Mouse (Mus musculus): ENCODE data around the gene Acsm4.
"Not testable (repeated sequence)": the region's sequence is repeated elsewhere in the genome, so short reads cannot be mapped to it uniquely, and the experiment has no call there.

Gene Acsm4

GRCm38 (mm10) chr7:119689726-119690125 is at the start of gene Acsm4:
Gene Acsm4 (plus strand): TSS chr7:119690026.
- no peak for DNase-seq (ENCODE audit: low read depth)

GRCm38 (mm10) chr7:119642307-119642706 is 47.5 kb upstream of the Acsm4 start:
- DNase-seq (ENCODE audit: low read depth), result no peak

- DNase-seq (ENCODE audit: low read depth), result no peak
These were observed 21.9 kb upstream of the Acsm4 start for GRCm38 (mm10) chr7:119667893-119668292.

- no peak for DNase-seq (ENCODE audit: low read depth)
These were observed 19.4 kb upstream of the Acsm4 start for GRCm38 (mm10) chr7:119670395-119670794.

GRCm38 (mm10) chr7:119670925-119671324 is 18.9 kb upstream of the Acsm4 start:
- DNase-seq (ENCODE audit: low read depth), result peak; percentile 5

GRCm38 (mm10) chr7:119673465-119673864 is 16.4 kb upstream of the Acsm4 start:
- DNase-seq (ENCODE audit: low read depth), result peak; percentile 74

- peak; percentile 32 for DNase-seq (ENCODE audit: low read depth)
These were observed 9.7 kb upstream of the Acsm4 start for GRCm38 (mm10) chr7:119680107-119680506.

- no peak for DNase-seq (ENCODE audit: low read depth)
These were observed 7.1 kb upstream of the Acsm4 start for GRCm38 (mm10) chr7:119682699-119683098.

- DNase-seq (ENCODE audit: low read depth), result no peak
These were observed 2.5 kb downstream of the Acsm4 start for GRCm38 (mm10) chr7:119692302-119692701.

- no peak for DNase-seq (ENCODE audit: low read depth)
These were observed 5.1 kb downstream of the Acsm4 start for GRCm38 (mm10) chr7:119694926-119695325.

GRCm38 (mm10) chr7:119714111-119714510 is 24.3 kb downstream of the Acsm4 start:
- DNase-seq (ENCODE audit: low read depth), result no peak

GRCm38 (mm10) chr7:119720253-119720946 is 30.6 kb downstream of the Acsm4 start, which contains the start of gene Thumpd1:
Gene Thumpd1 (minus strand): TSS chr7:119720798.
- peak; percentile 94 for DNase-seq (ENCODE audit: low read depth)

- DNase-seq (ENCODE audit: low read depth), result no peak
These were observed 31.1 kb downstream of the Acsm4 start for GRCm38 (mm10) chr7:119720947-119721310.

- DNase-seq (ENCODE audit: low read depth), result peak; percentile 5
These were observed 37.8 kb downstream of the Acsm4 start for GRCm38 (mm10) chr7:119727621-119728020.

GRCm38 (mm10) chr7:119731262-119731661 is 41.4 kb downstream of the Acsm4 start:
- DNase-seq (ENCODE audit: low read depth), result peak; percentile 38

- no peak for DNase-seq (ENCODE audit: low read depth)
These were observed 49.1 kb downstream of the Acsm4 start for GRCm38 (mm10) chr7:119738877-119739276.

GRCm38 (mm10) chr7:119739798-119740468 is 50.1 kb downstream of the Acsm4 start:
- DNase-seq (ENCODE audit: low read depth), result not testable (repeated sequence)

GRCm38 (mm10) chr7:119744321-119744720 is 54.5 kb downstream of the Acsm4 start:
- DNase-seq (ENCODE audit: low read depth), result no peak

- DNase-seq (ENCODE audit: low read depth), result no peak
These were observed 56.0 kb downstream of the Acsm4 start for GRCm38 (mm10) chr7:119745869-119746268.

GRCm38 (mm10) chr7:119748761-119749160 is 58.9 kb downstream of the Acsm4 start:
- DNase-seq (ENCODE audit: low read depth), result peak; percentile 9

- DNase-seq (ENCODE audit: low read depth), result no peak
These were observed 60.1 kb downstream of the Acsm4 start for GRCm38 (mm10) chr7:119749942-119750341.

GRCm38 (mm10) chr7:119753696-119754095 is 63.9 kb downstream of the Acsm4 start:
- no peak for DNase-seq (ENCODE audit: low read depth)

- no peak for DNase-seq (ENCODE audit: low read depth)
These were observed 70.7 kb downstream of the Acsm4 start, which contains the start of gene Acsm3 for GRCm38 (mm10) chr7:119760527-119760951. Gene Acsm3 (plus strand): TSS chr7:119760923.
